Mouse (Mus musculus): ENCODE measurements around the gene Cyp4f18.
A peak's percentile ranks its signal among the peaks of the same experiment; 100 is the strongest.
"Not testable (repeated sequence)": the region's sequence is repeated elsewhere in the genome, so short reads cannot be mapped to it uniquely, and the experiment has no call there.

Cyp4f18 gene

DNA sequence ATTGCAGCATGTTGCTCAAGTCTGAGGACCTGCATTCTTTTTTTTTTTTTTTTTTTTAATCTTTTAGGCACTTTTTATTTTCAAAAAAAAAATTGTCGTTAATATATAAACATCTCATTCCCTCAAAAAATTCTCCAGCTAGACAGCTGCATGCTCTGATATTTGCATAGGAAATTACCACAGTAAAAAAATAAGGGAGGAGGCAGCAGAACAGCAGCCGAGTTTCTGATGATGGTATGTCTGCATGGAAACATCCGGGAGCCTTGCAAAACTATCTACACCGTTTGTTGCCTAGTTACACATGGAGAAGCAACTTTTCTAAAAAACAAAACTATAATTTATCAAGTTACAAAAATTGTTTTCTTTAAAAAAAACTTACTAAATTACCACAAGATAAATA lies 28.0 kb downstream of the Cyp4f18 start:
- DNase-seq (ENCODE audit: low read depth in 2 of 2, low spot score in 2 of 2): no peak

- no peak for DNase-seq (ENCODE audit: low read depth in 2 of 2, low spot score in 2 of 2)
Observed at GRCm38 (mm10) chr8:71981032-71981431, 28.4 kb downstream of the Cyp4f18 start.

- no peak for DNase-seq (ENCODE audit: low read depth in 2 of 2, low spot score in 2 of 2)
Observed at GRCm38 (mm10) chr8:71974211-71974610, 35.2 kb downstream of the Cyp4f18 start.

GRCm38 (mm10) chr8:71971945-71972344 lies 37.5 kb downstream of the Cyp4f18 start:
- no peak for DNase-seq (ENCODE audit: low read depth in 2 of 2, low spot score in 2 of 2)

GRCm38 (mm10) chr8:71968636-71969035 lies 40.8 kb downstream of the Cyp4f18 start:
- DNase-seq (ENCODE audit: low read depth in 2 of 2, low spot score in 2 of 2): no peak

- DNase-seq (ENCODE audit: low read depth in 2 of 2, low spot score in 2 of 2): no peak
Observed at GRCm38 (mm10) chr8:71968100-71968499, 41.3 kb downstream of the Cyp4f18 start.

DNA sequence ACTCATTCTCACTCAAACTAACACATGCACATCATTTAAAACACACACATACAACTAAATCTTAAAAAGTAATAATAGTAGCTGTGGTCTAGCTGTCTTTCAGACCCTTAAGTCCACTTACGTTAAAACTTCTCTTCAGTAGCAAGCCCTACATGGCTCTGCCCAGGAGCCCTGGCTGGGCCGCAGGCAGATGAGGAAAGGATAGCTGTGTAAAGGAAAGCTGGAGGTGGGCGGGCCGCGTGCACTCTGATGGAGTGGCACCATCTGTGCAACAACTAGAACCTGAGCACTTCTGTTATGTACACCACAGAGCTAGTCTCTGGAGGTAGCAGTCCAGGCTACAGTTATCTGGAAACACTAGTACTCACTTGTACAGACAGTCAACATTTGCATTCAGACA lies 42.2 kb downstream of the Cyp4f18 start:
- DNase-seq (ENCODE audit: low read depth in 2 of 2, low spot score in 2 of 2): no peak

- no peak for DNase-seq (ENCODE audit: low read depth in 2 of 2, low spot score in 2 of 2)
Observed at GRCm38 (mm10) chr8:71966411-71966810, 43.0 kb downstream of the Cyp4f18 start.

GRCm38 (mm10) chr8:71965166-71965565 lies 44.3 kb downstream of the Cyp4f18 start:
- DNase-seq (ENCODE audit: low read depth in 2 of 2, low spot score in 2 of 2): no peak

- no peak for DNase-seq (ENCODE audit: low read depth in 2 of 2, low spot score in 2 of 2)
Observed at GRCm38 (mm10) chr8:71964051-71964450, 45.4 kb downstream of the Cyp4f18 start.

DNA sequence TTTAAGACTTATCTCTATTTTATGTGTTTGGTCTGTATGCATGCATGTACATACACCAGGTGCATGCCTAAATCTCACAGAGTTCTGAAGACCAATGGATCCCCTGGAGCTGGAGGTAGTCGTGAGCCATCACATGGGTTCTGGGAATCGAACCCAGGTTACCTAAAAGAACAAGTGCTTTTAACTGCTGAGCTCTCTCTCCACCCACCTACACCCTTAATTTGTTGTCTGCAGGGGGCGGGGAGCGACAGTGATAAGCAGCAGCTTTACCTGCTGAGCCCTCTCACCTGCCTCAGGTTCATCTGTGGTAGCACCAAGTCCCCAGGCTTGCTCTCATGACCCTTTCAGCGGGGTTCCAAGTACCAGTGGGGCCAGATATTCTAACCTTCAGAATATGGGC lies 47.6 kb downstream of the Cyp4f18 start:
- no peak for DNase-seq (ENCODE audit: low read depth in 2 of 2, low spot score in 2 of 2)

- DNase-seq (ENCODE audit: low read depth in 2 of 2, low spot score in 2 of 2): no peak
Observed at GRCm38 (mm10) chr8:71960483-71960882, 48.9 kb downstream of the Cyp4f18 start.

DNA sequence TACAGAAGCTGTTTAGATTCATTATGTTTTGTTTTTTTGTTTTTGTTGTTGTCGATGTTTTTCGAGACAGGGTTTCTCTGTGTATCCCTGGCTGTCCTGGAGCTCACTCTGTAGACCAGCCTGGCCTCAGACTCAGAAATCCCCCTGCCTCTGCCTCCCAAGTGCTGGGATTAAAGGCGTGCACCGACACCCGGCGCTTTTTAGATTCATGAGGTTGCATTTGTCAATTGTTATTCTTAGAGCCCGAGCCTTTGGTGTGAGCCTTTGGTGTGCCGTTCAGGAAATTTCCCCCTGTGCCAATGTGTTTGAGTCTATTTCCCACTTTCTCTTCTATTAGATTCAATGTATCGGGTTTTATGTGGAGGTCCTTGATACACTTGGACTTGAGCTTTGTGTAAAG lies 54.8 kb downstream of the Cyp4f18 start:
- no peak for DNase-seq (ENCODE audit: low read depth in 2 of 2, low spot score in 2 of 2)

DNA sequence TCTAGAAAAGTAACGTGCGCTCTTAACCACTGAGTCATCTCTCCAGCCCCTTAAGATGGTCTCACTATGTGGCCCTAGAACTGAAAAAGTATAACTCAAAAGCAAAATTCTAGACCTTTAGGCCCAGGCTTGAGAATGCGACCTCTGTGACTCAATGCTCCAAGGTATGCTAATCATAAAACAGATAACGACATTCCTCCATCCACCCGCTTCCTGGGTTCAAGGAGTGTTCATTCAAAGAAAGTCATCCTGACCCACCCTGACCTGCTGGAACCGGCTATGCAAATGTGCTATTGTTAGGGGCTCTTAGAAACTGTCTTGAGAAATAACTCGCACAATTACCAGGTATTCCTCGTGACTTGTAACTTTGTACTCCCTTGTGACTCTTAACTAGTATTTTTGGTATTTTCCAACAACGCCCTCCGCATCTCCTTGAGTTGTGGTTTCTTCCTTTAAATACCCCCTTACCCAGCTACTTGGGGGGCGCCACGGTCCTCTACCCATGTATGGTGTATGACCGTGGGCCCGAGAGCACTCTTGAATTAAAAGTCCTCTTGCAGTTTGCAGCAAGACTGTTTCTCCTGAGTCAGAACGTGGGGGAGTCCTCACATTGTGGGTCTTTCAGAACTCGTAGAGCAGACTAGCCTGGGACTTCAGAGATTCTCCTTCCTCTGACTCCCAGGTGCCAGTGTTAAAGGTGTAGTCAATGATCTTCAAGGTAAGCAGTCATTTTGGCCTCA lies 56.3 kb downstream of the Cyp4f18 start:
- DNase-seq (ENCODE audit: low read depth in 2 of 2, low spot score in 2 of 2): not testable (repeated sequence)

DNA sequence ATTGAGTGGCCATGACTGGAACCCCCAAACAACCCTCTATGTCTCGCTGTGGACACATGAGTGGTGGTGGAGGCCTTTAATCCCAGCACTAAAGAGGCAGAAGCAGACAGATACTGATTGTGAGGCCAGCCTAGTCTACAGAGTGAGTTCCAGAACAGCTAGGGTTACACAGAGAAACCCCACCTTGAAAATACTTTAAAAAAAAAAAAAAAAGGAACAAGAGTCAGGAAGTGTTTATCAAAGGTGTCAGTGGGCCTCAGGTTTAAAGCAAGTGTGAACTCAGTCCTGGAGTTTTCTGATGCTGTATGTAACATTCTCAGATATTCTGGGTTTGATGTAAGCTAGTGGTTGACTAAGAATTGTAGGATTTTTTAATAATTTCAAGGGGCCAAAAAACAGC lies 56.9 kb downstream of the Cyp4f18 start:
- DNase-seq (ENCODE audit: low read depth in 2 of 2, low spot score in 2 of 2): no peak

DNA sequence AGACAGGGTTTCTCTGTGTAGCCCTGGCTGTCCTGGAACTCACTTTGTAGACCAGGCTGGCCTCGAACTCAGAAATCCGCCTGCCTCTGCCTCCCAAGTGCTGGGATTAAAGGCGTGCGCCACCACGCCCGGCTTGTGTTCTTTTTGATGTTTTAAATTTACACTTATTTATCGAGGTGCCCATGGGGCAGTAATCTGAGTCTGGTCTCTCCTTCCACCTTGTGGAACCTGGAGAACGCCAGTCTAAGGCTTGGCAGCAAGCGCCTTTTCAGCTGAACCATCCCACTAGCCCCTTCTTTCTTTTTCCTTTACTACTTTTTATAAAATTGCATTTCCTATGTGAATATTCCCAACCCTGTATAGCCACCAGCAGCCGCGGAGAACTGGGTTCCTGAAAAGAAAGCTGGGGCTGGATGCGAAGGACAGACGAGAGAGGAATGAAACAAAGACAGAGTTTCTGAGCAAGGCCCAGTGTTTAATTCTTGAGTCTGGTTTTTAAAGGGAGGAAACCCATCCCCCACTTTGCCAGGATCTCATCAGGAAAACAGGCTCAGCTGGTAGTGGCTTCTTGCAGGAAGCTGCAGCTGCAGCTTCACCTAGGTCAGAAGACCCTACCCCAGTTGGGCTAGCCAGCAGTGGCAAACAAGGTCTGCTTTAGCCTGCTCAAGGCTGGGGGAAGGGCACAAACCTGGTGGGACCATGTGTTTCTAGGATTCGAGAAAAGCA lies 57.8 kb downstream of the Cyp4f18 start:
- peak in 1 of 2 experiments; percentile 11 for DNase-seq (ENCODE audit: low read depth in 2 of 2, low spot score in 2 of 2)

- peak; percentile 94 to 97 for DNase-seq (ENCODE audit: low read depth in 2 of 2, low spot score in 2 of 2)
Observed at GRCm38 (mm10) chr8:71950482-71951221, 58.8 kb downstream of the Cyp4f18 start, which contains the start of gene Zfp961. Gene Zfp961, plus strand, starts transcription at chr8:71951038.

DNA sequence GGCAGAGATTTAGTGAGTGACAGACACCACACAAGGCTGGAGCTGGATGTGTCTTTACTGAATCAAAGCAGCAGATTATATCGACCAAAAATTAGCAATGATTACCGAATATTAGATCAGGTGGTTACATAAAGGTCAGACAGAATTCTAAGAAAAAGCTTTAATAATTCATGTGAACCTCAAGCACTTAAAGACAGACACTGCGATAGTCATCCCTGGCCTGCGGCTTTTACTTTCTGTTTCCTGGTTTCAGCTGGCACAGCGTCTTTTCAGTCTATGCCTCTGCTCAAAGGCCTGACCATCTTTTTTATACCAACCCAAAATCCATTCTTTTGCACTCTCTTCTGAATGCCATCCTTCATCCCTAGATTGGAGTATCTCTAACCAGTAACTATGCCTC lies 60.8 kb downstream of the Cyp4f18 start:
- no peak for DNase-seq (ENCODE audit: low read depth in 2 of 2, low spot score in 2 of 2)

- DNase-seq (ENCODE audit: low read depth in 2 of 2, low spot score in 2 of 2): no peak
Observed at GRCm38 (mm10) chr8:71941776-71942175, 67.7 kb downstream of the Cyp4f18 start.

- DNase-seq (ENCODE audit: low read depth in 2 of 2, low spot score in 2 of 2): no peak
Observed at GRCm38 (mm10) chr8:71940293-71941208, 68.9 kb downstream of the Cyp4f18 start.

All from CD8-positive naive resting alpha-beta T cell, adult 2 months (primary cell).